Mouse (Mus musculus): ENCODE results near the gene Col27a1.

The Col27a1 gene

DNA sequence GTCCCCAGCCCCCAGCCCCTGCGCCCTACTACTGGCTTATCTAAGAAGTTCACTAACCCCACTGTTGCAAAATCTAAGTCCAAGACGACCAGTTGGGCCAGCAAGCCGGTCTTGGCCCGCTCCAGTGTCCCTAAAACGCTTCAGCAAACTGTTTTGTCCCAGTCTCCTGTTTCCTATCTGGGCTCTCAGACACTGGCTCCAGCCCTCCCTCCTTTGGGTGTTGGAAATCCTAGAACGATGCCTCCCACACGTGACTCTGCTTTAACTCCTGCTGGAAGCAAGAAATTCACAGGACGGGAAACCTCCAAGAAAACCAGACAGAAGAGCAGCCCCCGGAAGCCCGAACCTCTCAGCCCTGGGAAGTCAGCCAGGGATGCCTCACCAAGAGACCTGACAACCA is 11.6 kb downstream of the Col27a1 start:
- no peak for DNase-seq (ENCODE audit: low spot score in 2 of 2)

DNA sequence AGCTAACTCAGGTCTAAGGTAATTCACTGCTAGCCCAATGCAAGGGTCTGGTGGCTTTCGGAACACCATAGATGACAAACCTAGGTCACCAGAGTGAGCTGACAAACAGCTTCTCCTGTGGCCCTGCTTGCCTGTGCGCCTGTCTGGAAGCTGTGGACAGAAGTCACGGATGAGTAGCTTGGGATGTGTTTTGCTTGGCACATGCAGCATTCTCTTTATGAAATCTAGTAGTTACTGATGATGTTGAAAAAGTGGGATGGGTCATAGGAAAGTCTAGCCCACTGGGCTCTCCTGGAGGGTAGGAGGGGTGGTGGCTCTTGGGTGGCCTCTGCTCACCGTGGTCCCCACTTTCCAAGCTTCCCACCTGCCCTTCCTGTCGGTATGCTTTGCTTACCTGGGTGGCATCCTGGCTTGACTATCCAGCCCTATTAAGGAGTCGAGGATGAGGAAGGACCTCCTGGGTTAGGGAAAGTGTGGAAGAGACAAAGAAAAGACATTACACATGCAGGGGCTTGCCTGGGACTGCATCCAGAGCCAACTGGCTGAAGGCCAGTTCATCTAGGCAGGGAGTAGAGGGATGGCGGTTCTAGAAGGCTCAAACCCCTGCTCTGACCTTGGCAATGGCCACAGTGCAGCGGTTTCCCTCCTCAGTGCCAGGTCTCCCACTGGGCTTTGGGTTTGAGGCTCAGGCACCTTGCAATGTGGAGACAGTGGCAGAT is 12.5 kb downstream of the Col27a1 start:
- DNase-seq (ENCODE audit: low spot score in 2 of 2), result no peak

DNA sequence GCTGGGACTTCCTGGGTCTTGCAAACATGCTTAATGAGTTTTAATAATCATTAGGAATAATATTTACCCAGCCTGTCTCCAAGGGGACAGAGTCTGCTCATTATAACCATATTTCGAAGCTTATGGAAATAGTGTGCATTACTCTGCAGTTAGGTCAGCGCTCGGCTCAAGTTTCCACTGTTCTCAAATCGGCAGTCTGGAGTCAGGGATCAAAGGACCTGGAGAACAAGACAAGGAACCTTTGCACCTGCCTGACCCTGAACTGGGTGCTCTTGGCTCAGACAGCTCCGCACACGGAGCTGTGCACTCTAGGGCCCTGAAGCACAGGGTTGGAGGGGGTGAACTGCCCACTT is 13.1 kb downstream of the Col27a1 start:
- DNase-seq (ENCODE audit: low spot score in 2 of 2), result no peak

DNA sequence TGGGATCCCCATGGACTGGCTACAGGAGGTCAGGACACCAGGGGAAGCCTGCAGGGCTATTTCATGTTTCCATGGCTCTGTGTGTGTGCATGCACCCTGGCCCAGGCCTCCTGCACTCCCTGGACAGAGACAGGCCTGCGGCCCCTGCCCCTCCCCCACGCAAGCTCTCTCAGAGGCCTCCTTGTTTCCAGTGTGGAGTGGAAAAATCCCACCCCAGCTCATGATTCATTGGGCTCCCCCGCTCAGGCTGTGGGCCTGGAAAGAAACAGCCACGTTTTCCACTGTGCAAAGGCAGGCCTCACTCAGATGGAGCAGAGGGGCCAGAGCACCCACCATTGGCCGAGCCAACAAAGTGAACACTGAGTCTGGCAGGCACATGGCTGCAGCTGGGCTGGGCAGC is 15.1 kb downstream of the Col27a1 start:
- DNase-seq (ENCODE audit: low spot score in 2 of 2), result no peak

DNA sequence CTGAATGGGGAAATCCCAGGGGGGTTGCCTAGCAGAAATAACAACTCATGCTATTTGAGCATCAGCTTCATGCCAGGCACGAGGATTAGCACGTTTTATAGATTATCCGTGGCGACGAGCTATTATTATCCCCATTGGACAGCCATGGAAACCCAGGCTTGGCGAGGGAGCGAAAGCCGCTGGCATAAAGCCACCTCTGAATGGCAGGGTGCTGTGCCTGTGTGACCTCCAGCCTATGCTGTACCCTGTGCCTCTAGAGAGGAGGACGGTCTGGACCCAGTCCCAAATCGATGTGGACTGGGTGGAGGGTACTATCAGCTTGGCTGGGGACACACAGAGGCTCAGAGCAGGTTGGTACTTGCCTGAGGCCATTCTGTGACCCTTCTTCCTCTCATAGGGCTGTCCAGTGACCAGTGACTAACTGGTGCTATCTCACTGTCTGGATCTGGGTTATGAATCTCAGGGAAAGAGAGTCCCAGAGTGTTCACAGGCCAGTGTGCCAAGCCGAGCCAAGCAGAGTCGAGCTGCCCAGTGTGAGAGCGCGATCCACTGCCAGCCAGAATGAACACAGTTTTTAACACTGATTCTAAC is 16.3 kb downstream of the Col27a1 start:
- no peak for DNase-seq (ENCODE audit: low spot score in 2 of 2)

DNA sequence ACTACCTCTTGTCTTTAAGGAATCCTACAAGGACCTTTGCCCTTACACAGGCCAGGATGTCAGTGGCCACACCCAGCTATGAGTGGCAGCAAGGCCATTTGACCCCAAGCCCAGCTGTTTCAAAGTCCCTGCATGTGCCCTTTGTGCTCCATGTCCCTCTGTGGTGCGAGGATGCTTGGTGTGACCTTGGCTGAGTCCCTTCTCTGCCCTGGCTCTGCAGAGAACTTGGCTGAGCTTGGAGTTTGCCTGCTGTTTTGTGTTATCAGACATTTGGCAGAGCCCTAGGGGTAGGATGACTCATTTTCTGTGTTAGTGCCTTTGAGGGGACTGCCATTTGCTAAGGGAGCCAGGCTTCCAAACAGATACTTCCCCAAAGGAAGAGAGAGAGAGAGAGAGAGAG is 17.3 kb downstream of the Col27a1 start:
- no peak for DNase-seq (ENCODE audit: low spot score in 2 of 2)

DNA sequence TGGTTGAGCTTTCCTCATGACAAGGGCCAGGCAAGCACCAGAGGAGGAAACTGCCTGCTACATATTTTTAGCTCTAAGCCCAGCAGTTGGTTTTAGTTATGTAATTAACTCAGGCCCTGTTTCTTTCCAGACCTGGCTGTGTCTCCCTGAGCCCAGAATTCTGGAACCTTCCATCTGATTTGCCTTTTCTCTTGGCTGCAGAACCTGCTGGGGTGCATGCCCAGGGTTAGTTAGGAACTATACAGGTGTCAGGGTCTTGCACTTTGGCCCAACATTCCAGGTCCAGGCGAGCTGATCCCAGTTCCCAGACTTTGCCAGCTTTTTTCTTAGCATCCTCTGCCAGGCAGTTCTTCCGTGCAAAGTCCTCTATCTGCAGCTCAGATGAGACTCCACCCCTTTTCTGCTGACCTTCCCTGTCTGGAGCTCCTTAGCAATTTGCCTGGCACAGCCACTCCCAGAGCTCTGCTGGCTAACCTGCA is 18.8 kb downstream of the Col27a1 start:
- no peak for DNase-seq (ENCODE audit: low spot score in 2 of 2)

DNA sequence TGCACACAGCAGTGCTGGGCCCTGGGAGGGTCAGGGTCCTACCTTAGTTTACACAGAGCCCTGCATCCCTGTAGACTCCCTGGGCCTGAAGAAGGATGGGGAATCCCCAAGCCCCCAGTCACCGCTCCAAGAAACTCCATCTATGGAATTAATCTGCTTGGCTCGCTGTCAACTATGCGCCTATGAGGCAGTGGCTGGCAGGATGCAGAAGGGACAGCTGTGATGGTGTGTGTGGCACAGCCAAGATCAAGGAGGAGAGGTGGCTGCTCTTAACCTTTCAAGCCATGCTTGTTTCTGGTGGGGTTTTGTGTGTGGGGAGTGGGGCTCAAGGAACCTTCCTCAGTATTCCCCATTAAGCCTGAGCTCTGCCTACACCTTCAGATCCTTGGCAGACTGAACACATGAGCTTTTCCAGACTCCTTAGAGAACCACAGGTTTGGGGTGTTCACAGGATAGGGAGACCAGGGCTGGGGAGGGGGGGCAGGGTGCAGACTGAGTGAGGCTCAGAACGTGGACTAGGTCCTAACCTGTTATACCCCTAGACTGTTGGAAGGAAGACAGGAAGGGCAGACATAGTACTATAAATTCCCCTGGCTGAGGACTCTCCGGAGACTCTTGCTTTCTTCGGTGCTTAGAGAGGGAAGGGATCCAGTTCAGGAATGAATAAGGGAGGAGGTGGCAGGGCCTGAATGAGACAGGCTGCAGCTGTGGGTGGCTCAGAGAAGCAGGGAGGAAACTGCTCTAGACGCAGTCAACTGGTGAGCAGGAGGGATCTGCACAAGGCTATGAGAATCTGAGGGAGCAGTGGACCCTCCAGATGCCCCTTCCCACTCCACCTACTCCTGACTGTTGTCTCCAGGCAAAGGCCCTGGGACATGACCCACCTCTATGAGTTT is 20.0 kb downstream of the Col27a1 start:
- no peak for DNase-seq (ENCODE audit: low spot score in 2 of 2)

DNA sequence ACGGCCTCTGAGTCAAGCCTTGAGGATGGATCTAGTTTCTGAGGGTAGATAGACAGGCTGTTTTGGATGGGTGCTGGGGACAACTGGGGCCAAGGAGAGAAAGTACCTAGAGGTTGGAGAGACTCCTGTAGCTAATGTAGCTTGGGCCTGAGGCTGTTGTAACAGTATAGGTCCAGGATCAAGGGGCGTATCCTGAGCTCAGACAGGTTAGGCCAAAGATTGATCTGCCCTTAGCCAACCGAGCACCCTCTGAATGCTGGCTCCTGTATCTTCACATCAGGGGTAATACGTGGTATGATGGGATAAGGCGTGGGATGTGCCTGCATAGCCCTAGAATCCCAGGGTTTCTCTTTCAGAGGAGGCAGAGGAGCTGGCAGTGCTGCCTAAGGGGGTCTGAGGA is 21.0 kb downstream of the Col27a1 start:
- DNase-seq (ENCODE audit: low spot score in 2 of 2), result no peak

DNA sequence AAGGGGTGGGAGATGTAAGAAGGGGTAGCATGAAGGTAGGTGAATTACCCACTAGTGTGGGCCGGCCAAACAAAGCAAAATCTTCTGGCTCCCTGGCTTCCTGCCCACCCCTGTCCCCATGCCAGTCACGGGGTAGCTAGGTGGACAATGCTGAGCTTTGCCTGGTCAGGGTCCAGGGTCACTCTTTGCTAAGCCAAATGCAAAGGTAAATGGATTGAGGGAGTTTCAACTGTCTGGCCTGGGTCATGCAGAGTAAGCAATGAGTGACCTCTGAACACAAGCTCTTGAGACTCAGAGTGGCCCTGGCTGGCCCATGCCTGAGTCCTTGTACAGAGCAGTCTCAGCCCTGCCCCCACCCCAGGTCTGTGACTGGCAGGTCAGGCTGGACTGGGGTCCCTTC is 22.4 kb downstream of the Col27a1 start:
- no peak for DNase-seq (ENCODE audit: low spot score in 2 of 2)

DNA sequence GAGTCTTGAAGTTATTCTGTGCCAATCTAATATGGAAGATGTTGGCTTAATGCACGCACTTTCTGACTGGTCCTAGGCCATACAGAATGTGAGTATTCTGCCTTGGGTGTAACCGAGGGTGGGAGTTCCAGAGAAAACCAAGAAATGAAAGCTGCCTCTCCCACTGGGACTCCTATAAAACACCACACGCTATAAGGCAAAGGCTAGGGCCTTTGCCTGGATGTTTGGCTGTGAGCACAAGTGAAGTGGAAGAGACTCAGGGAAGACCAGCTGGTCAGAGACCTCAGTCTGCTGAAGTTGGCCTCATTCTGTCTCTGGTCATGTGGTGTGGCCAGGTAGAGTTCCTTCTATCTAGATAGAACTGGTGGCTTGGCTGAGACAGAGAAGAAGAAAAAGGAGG is 23.4 kb downstream of the Col27a1 start:
- DNase-seq (ENCODE audit: low spot score in 2 of 2), result no peak

DNA sequence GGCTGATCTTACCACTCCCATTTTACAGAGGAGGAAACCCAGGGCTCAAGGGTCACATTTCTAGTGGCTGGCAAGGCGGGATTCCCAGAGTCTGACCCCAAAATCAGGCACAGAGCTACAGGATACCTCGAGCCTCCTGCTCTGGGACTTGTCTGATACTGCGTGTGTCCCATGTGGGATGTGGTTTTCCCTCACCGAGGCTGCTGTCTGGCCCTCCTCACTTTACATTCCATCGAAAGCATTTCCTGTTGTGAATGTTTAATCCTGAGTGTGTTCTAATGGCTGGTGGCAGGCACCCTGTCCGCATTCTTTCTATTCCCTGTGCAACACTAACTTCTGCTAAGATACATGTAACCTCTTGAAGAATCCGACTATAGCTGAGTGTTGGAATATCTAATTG is 24.3 kb downstream of the Col27a1 start:
- DNase-seq (ENCODE audit: low spot score in 2 of 2), result no peak

DNA sequence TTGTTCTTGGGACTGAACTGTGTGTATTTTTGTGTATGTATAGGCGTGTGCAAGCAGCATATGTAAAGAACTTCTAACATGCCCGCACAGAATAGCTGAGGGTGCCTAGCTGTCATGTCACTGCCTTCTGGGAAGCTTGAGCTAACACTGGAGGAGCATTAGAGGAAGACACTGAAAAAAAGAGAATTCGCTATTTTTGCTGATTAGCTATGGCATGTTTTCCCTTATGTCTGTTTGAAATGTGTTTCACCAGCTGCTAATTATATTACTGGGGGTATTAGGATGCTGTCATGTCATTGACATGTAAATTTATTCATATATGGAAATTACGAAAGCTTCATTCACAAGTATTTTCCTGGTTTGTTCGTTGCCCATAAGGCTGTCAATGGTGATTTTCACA is 24.9 kb downstream of the Col27a1 start:
- DNase-seq (ENCODE audit: low spot score in 2 of 2), result no peak

DNA sequence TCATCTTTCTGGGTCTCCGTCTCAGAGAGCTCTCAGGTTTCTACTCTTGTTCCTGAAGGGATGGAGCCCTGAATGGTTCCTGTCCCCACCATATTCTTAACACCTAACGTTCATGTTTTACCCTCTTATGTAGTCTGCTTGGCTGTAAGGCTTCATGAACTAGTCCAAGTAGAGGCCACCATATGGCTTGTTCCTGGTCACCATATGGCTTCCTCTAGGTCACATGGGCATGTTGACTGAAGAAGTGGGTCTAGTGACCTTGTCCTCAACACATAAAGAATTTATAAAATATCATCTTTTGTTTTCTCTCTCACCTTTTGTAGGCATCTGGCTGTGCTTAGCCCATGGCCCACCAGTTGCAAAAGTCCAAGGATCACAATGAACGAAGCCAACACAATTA is 27.2 kb downstream of the Col27a1 start:
- DNase-seq (ENCODE audit: low spot score in 2 of 2), result no peak

DNA sequence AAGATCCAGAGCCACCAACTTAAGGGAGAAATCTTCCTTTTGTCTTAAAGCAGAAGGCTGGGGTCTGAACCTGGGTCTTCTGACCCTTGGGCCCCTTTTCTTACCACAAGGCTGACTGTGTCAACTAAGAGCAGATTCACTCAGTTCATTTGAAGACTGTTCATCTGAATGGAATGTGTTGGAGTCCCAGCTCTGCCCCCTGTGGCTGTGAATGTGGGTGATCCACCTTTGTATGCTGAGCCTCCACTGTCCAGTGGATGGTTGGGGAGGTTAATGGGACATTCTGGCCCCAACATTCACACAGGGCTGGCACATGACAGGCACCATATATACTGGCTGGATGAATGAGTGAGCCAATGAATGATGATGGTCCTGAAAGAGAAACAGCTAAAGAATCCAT is 34.2 kb downstream of the Col27a1 start:
- no peak for DNase-seq (ENCODE audit: low spot score in 2 of 2)

DNA sequence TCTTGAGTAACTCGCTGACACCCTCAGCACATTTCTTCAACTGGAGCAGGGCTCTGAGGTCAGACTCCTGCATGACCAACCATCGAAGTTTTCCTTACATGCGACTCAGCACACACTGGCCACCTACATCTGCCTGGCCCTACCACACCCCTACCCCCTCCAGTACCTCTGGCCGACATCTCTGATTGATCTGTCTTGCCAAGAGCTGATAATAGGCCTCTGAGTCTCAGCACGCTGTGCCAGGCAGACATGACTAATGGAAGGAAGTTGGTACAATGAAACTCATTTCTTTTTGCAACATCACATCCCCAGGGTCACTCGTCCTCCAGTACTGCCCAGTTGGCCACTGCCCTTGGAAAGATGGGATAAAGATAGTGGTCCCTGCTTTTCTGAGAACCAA is 35.1 kb downstream of the Col27a1 start:
- DNase-seq (ENCODE audit: low spot score in 2 of 2), result no peak

DNA sequence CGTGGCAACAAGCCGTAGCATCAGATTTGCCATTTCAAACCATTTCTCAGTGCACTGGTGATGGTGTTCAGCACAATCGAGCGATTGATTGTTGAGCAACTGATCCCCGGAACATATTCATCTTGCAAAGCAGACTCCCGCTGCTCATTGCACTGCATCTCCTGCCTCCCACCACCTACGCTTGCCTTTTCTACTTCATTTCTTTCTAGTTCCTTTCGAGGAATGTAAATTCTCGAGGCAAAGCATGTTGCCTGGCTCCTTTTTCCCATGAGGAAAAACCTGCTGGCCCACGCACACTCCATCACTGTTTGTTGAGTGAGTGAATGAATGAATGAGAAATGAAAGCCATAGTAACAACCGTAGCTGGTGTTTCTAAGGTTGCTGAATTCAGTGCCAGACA is 38.0 kb downstream of the Col27a1 start:
- DNase-seq (ENCODE audit: low spot score in 2 of 2), result no peak

DNA sequence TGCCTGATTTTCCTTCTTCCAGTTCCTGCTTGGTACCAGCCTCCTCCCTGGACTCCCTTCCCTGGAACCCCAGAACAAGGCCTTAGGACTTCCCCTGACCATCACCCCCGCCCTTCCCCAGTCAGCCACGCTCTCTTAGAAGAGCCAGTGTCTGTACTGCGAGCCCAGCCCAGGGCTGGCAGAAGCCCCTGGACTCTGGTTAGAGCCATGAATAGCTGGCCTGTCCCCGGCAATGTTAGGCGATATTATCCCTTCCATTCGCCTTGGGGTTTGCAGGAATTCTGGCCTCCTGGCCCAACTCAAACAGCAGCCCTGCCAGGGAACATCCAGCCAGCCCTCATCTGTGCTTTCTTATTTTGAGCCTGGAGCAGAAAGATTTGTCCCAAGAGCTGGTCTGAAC is 39.9 kb downstream of the Col27a1 start:
- DNase-seq (ENCODE audit: low spot score in 2 of 2), result no peak

DNA sequence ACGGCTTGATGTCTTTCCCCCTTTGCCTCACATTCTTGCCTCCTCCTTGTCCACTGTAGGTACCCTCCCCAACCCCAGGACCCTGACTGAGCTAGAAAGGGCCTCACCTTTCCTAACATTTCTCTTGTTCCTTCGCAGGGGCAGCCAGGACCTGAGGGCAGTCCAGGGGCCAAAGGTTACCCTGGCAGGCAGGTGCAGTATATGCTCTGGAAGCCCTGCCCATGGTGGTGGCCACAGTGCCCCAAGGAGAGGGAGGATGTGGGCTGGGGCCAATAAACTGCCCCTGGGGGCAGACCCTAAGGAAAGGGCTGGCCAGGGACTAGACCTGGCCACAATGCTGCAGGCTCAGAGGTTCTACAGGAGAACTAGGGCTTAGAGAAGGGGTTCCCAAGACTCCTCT is 40.3 kb downstream of the Col27a1 start:
- no peak for DNase-seq (ENCODE audit: low spot score in 2 of 2)

DNA sequence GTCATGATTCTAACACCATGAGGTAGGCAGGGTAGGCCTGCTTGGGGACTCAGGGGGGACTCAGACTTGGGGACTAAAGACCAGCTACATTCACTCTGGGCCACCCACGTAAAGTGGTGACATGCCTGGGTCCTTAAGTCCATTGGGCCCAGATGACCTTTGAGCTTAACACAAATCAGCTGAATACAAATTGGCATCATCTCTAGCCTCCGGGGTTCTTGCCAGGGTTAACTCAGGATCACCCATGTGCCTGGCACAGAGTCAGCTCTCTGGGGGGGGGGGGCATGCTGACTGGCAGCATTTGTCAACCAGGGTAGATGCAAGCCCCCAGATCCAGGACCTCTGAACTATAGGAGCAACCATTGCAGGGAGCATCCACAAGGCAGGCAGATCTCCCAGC is 42.6 kb downstream of the Col27a1 start:
- no peak for DNase-seq (ENCODE audit: low spot score in 2 of 2)

DNA sequence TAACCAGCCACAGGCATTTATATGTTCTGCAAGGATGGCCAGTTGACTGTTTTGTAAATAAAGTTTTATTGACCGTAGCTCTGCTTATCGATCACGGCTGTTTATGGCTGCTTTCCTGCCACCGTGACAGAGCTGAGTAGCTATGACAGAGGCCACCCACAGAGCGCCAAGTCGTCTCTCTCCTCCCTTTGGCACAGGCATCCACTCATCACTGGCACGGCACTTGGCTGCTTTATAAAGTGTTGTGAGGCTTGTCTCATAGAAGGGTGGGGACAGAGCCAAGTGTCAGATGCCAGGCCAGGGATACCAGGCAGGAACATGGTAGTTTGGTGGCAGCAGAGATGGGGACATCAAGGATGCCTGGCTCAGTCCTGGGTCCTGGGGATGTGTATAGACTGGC is 43.5 kb downstream of the Col27a1 start:
- no peak for DNase-seq (ENCODE audit: low spot score in 2 of 2)

DNA sequence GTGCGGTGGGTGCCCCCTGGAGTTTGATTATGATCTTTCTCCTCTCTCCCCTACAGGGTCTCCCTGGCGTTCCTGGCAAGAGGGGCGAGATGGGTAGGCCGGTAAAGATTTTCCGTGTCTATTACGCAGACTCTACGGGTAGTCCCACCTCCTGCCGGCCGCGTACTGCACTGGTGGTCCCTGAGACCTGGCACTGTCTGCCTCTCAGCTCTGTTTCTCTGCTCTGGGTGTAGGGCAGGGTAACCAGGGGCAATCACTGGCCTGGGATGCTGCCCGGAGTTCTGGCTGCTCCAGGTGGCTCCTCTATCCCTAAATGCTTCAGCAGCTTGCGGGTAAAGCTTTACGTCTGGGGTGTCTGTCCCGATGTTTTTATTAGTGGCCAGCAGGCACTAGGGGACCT is 44.3 kb downstream of the Col27a1 start:
- no peak for DNase-seq (ENCODE audit: low spot score in 2 of 2)

DNA sequence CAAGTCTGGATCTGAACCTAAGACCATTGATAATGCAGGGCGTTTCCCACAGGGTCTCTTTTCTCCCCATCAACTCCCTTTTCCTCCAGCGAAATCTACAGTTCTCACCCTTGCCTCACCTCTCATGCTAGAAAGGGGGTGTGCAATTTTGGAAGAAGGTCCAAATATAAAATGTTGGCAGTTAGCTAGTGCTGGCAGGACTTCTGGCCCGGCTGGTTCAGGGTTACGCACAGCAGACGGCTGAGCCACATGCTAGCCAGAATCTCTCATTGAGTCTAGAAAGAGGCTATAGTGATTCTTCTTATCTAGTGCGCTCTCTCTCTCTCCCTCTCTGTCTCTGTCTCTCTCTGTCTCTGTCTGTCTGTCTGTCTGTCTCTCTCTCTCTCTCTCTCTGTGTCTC is 45.3 kb downstream of the Col27a1 start:
- no peak for DNase-seq (ENCODE audit: low spot score in 2 of 2)

Measured in spleen, postnatal 14 days (tissue).